Comparison of ENCODE assay signal across 8 mouse cellular contexts in genomic region chr5:33245701-33246100, GRCm38 (mm10). TPM values are rescaled to one million over a fixed set of nuclear protein-coding genes. Genes with fewer than 3 reads are reported as not detected.
DNase-seq lines count a peak whose midpoint lies in the region; ATAC-seq and TF ChIP-seq lines count a peak whose summit lies in the region.

No protein-coding gene starts in this region.

- no peak overlapping the region for H3K4me2 ChIP-seq in hindbrain, embryonic 15.5 days
- H3K4me2 ChIP-seq in hindbrain, embryonic 12.5 days (replicated peaks), result no peak overlapping the region
- H3K4me2 ChIP-seq in heart, postnatal 0 days (ENCODE audit: low read depth, low read length), result no peak overlapping the region
- no peak overlapping the region for H3K4me2 ChIP-seq in stomach, embryonic 15.5 days

- no peak for TF ChIP-seq EP300 in heart, postnatal 0 days (IDR thresholded peaks at IDR 0.05; ENCODE audit: low read depth)

- TF ChIP-seq CTCF in heart, postnatal 0 days (IDR thresholded peaks at IDR 0.05; ENCODE audit: low read depth), result no peak

- H3K9me3 ChIP-seq in hindbrain, embryonic 15.5 days, result no peaks in the 10 kb centered on the region
- no peaks in the 10 kb centered on the region for H3K9me3 ChIP-seq in hindbrain, embryonic 12.5 days (replicated peaks)
- H3K9me3 ChIP-seq in heart, postnatal 0 days (replicated peaks; ENCODE audit: control insufficient read depth, low read length), result no peaks in the 10 kb centered on the region
- H3K9me3 ChIP-seq in stomach, embryonic 15.5 days, result no peaks in the 10 kb centered on the region

- H3K27me3 ChIP-seq in hindbrain, embryonic 15.5 days, result no peaks in the 10 kb centered on the region
- H3K27me3 ChIP-seq in hindbrain, embryonic 12.5 days, result no peaks in the 10 kb centered on the region
- no peaks in the 10 kb centered on the region for H3K27me3 ChIP-seq in heart, postnatal 0 days (ENCODE audit: control insufficient read depth, insufficient read depth, low read length)
- H3K27me3 ChIP-seq in stomach, embryonic 15.5 days (replicated peaks), result no peaks in the 10 kb centered on the region

- no peak overlapping the region for H3K9ac ChIP-seq in hindbrain, embryonic 15.5 days
- no peak overlapping the region for H3K9ac ChIP-seq in hindbrain, embryonic 12.5 days
- no peak overlapping the region for H3K9ac ChIP-seq in heart, postnatal 0 days (replicated peaks; ENCODE audit: low read depth, low read length)
- no peak overlapping the region for H3K9ac ChIP-seq in stomach, embryonic 15.5 days

- ATAC-seq in hindbrain, embryonic 15.5 days (ENCODE audit: low FRiP score, low read depth), result peak; percentile 74
- ATAC-seq in hindbrain, embryonic 12.5 days (ENCODE audit: low FRiP score), result no peak
- ATAC-seq in heart, postnatal 0 days (ENCODE audit: insufficient read depth, low read depth), result peak; percentile 66
- peak; percentile 79; the same call in 1 of the 2 replicates for ATAC-seq in stomach, embryonic 15.5 days (ENCODE audit: insufficient read depth, low FRiP score, low read depth)
- ATAC-seq in granulocyte monocyte progenitor cell, adult 5-6 weeks (replicated peaks; ENCODE audit: poor library complexity, severe bottlenecking), result no peak

- peak; percentile 88 to 89 for DNase-seq in cerebellum, postnatal 14 days
- peak; percentile 30 for DNase-seq in heart, postnatal 0 days (ENCODE audit: low spot score)
- DNase-seq in layer of hippocampus, adult 18-20 months (ENCODE audit: low spot score in 2 of 2), result peak; percentile 31 to 63
- peak; percentile 72 for DNase-seq in lung, postnatal 36 days

- H3K4me1 ChIP-seq in hindbrain, embryonic 15.5 days (replicated peaks), result 0 out of 2 replicates have a peak, but pooled peaks cover 6% of the 10 kb centered on the region
- no peaks in the 10 kb centered on the region for H3K4me1 ChIP-seq in hindbrain, embryonic 12.5 days
- H3K4me1 ChIP-seq in heart, postnatal 0 days (ENCODE audit: control insufficient read depth, insufficient read depth), result no peaks in the 10 kb centered on the region
- peaks cover 20% of the 10 kb centered on the region for H3K4me1 ChIP-seq in stomach, embryonic 15.5 days

- H3K4me3 ChIP-seq in hindbrain, embryonic 15.5 days, result no peak overlapping the region
- H3K4me3 ChIP-seq in hindbrain, embryonic 12.5 days, result no peak overlapping the region
- no peak overlapping the region for H3K4me3 ChIP-seq in heart, postnatal 0 days (ENCODE audit: low read depth, low read length)
- H3K4me3 ChIP-seq in stomach, embryonic 15.5 days (replicated peaks), result no peak overlapping the region

- WGBS in hindbrain, embryonic 15.5 days, result 69% methylated on average over 3 of the region's 3 CpGs
- 90% methylated on average over 3 of the region's 3 CpGs for WGBS in hindbrain, embryonic 12.5 days
- 57% methylated on average over 3 of the region's 3 CpGs for WGBS in heart, postnatal 0 days
- WGBS in stomach, embryonic 15.5 days, result 37% methylated on average over 3 of the region's 3 CpGs

- peaks cover 58% of the 10 kb centered on the region for H3K36me3 ChIP-seq in hindbrain, embryonic 15.5 days
- H3K36me3 ChIP-seq in hindbrain, embryonic 12.5 days, result peaks cover 82% of the 10 kb centered on the region
- peaks cover 60% of the 10 kb centered on the region for H3K36me3 ChIP-seq in heart, postnatal 0 days (replicated peaks; ENCODE audit: control insufficient read depth, insufficient read depth, low read length)
- H3K36me3 ChIP-seq in stomach, embryonic 15.5 days, result peaks cover 30% of the 10 kb centered on the region

- H3K27ac ChIP-seq in hindbrain, embryonic 15.5 days (replicated peaks), result peak overlapping the region; percentile 55
- no peak overlapping the region for H3K27ac ChIP-seq in hindbrain, embryonic 12.5 days
- H3K27ac ChIP-seq in heart, postnatal 0 days (ENCODE audit: low read depth), result peak overlapping the region; percentile 53
- H3K27ac ChIP-seq in stomach, embryonic 15.5 days, result peak overlapping the region; percentile 83

RNA-seq across cellular contexts. Expression of gene Spon2, which starts 27.4 kb away (rescaled TPM):
- polyA plus RNA-seq in hindbrain, embryonic 15.5 days (2015; fragmentation: Nextera tagmentation; extraction: Ambion mirVana), result 4.0 and 5.2 TPM in 2 replicates
- polyA plus RNA-seq in hindbrain, embryonic 12.5 days (2016; fragmentation: Nextera tagmentation; extraction: Ambion mirVana), result 3.3 and 3.7 TPM in 2 replicates
- 56.9 and 58.1 TPM in 2 replicates for total RNA-seq in heart, postnatal 0 days (2014; rRNA removed; ENCODE audit: low replicate concordance)
- polyA plus RNA-seq in heart, postnatal 0 days (2015; fragmentation: Nextera tagmentation; extraction: Ambion mirVana), result 42.5 and 47.2 TPM in 2 replicates
- under 1 TPM; 0.20 to 0.28 TPM for total RNA-seq in layer of hippocampus, adult 18-20 months (2021)
- polyA plus RNA-seq in stomach, embryonic 15.5 days (2015; fragmentation: Nextera tagmentation; extraction: Ambion mirVana), result 38.2 and 41.8 TPM in 2 replicates
- total RNA-seq in granulocyte monocyte progenitor cell, adult 5-6 weeks (2014; fragmentation: Nextera tagmentation), result not detected in 2 replicates
- not detected in 2 replicates for total RNA-seq in granulocyte monocyte progenitor cell, adult 5-6 weeks (2017)

RNA-seq across cellular contexts. Expression of gene Ctbp1, which starts 29.1 kb away (rescaled TPM):
- 484 and 489 TPM in 2 replicates for polyA plus RNA-seq in hindbrain, embryonic 15.5 days (2015; fragmentation: Nextera tagmentation; extraction: Ambion mirVana)
- polyA plus RNA-seq in hindbrain, embryonic 12.5 days (2016; fragmentation: Nextera tagmentation; extraction: Ambion mirVana), result 508 and 530 TPM in 2 replicates
- total RNA-seq in heart, postnatal 0 days (2014; rRNA removed; ENCODE audit: low replicate concordance), result 295 and 352 TPM in 2 replicates
- 156 and 165 TPM in 2 replicates for polyA plus RNA-seq in heart, postnatal 0 days (2015; fragmentation: Nextera tagmentation; extraction: Ambion mirVana)
- total RNA-seq in layer of hippocampus, adult 18-20 months (2021), result 100 to 1,000 TPM; 288 to 309 TPM
- polyA plus RNA-seq in stomach, embryonic 15.5 days (2015; fragmentation: Nextera tagmentation; extraction: Ambion mirVana), result 298 and 323 TPM in 2 replicates
- 97.5 and 121 TPM in 2 replicates for total RNA-seq in granulocyte monocyte progenitor cell, adult 5-6 weeks (2014; fragmentation: Nextera tagmentation)
- 95.4 and 119 TPM in 2 replicates for total RNA-seq in granulocyte monocyte progenitor cell, adult 5-6 weeks (2017)

Comparison
In these comparisons a context has a peak if more than half of its experiments do, and no peak if none do; other contexts are left out.
1. ATAC-seq: peak in hindbrain, embryonic 15.5 days (single experiment), heart, postnatal 0 days (single experiment) and stomach, embryonic 15.5 days (single experiment); none in hindbrain, embryonic 12.5 days (single experiment) and granulocyte monocyte progenitor cell, adult 5-6 weeks (single experiment).
2. DNase-seq: peak in every context shown above with its lines; median percentile 88 in cerebellum, postnatal 14 days; 72 in lung, postnatal 36 days; 47 in layer of hippocampus, adult 18-20 months; 30 in heart, postnatal 0 days.